Mouse (Mus musculus) inflammation-experienced regulatory T-cells, adult 6 months (primary cell): ENCODE measurements around the gene Abcb8. TPM values are rescaled to one million over a fixed set of nuclear protein-coding genes. Genes with fewer than 3 reads are reported as not detected.

Experiments
- ATAC-seq: one replicate; pipeline ENCODE4 v1.8.0; 2017
- polyA plus RNA-seq, 3 experiments: library from polyadenylated mRNA; unstranded; fragments of 100-300 nt; shearing (Covaris generic); gene quantifications; one replicate each; pipeline ENCODE4 v1.2.1; 2017

Abcb8 gene
- 10 to 100 TPM; 15.5 to 26.5 (median 20.9) TPM for polyA plus RNA-seq

DNA sequence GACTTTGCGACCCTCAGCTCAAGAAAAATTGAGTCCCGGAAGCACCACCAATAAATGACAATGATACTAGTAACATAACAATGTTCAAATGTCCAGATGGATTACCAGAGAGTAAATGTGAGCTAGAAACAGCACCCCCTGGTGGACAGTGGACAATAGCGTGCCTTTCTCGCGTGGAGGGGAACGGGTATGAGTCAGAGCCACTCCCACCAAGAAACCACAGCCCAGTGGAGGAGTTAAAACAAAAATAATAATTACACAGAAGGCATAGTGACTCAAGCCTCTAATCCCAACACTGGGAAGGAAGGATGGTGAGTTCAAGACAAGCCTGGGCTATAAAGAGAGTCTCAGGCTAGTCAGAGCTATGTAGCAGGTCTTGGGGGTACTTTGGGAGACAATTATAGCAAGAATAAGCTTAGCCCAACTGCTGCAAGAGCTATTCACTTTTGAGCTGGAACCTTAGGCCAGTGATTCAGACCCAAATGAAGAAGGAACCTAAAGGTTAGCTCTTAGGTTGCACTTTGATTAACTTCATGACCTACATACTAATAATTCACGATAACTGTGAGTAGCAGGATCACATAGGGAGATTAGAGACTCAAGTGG lies at the start of gene Abcb8:
Abcb8 (plus strand) TSS at position 272 of the 606 bp plus-strand sequence.
- ATAC-seq: peak; percentile 58

DNA sequence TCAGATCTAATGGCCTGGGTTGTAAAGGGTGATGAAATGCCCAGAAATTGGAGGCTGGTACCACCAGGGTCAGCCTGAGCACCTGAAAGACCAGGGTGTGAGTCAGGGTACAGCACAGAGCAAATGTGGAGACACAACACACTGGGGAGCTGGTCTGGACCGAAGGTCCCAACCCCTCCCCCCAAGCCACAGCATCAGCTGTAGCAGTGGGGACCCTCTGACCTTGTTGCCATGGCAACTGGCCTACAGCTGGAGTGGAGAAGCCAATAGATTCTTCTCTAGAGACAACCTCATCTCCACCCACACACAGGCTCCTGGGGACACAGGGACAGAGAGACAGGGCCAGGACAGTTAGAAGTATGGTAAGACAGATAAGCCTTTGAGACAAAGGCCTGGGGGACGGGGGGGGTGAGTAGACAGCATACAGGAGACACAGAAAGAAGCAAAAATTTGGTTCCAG lies 49.5 kb upstream of the Abcb8 start:
- ATAC-seq: peak; percentile 8

DNA sequence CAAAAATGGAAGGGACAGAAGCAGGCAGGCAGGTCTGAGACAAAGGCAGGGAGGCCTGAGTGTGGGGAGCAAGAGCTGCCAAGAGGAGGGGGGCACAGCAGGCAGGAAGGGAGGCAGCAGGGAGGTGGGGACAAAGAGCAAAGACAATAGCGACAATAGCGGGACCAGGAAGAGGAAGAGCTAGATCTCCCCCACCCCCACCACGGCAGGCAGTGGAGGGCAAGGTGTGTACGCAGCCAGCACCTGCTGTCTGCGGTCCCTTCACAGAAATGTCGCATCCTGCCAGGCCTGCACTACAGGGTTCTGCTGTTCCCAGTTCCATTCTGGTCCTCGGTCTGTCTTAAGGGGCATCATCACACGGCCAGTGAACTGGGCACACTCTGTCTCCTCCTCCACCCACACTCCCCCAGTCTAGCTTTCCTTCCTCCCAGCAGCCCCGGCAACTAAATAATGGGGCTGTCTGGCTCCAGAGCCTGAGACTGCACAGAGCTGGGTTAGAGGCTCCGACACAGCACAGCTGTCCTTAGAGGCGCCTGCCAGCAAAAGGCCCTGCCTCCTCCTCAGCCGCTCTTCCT lies 48.9 kb upstream of the Abcb8 start:
- peak; percentile 70 for ATAC-seq

DNA sequence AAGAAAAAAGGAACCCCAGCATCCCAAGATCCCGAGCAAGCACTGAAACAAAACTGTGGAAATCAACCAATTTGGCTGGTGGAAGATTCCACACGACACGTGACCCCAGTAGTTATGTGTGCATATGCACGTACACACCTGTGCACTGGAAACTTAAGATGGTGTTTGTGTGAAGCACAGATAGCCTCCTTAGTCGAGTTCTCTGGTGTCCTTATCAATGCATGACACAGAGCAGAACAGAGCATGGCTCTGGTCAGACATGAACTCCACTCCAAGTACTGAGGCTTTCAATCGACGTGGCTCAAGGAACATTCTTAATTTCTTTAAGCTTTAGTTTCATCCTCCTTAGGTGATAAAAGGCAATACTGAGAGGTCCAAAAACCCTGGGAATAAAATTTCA lies 47.1 kb upstream of the Abcb8 start:
- no peak for ATAC-seq

DNA sequence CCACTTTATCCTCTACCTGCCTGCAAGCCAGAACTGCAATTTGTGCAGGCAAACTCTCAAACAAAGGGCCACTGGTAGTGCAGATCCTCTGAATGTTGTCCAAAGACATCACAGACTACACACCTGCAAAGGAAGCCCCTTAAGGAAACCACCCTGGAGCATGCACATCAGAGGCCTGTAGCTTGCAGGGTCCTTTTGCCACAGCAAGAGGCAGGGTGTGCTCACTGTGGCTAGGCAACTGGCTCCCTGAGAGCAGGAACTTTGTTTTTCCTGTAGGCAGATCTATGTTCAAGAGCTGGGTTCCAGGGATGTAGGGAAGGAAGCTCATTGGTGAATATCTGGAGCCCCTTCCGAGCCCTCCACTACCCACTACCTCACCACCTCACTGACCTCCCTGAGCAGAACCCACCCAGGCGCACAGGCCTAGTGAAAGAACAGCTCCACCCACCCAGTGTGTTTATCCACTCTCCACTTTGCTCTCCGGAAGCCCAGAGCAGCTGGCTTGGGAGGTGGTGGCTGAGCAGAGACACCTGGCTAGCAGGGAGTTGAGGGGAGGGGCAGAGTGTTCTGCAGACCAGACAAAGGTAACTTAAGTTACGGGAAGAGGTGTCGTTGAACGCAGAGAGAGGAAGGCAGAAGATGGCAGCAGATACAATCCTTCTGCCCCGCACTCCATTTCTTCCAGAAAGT lies 46.1 kb upstream of the Abcb8 start:
- ATAC-seq: no peak

DNA sequence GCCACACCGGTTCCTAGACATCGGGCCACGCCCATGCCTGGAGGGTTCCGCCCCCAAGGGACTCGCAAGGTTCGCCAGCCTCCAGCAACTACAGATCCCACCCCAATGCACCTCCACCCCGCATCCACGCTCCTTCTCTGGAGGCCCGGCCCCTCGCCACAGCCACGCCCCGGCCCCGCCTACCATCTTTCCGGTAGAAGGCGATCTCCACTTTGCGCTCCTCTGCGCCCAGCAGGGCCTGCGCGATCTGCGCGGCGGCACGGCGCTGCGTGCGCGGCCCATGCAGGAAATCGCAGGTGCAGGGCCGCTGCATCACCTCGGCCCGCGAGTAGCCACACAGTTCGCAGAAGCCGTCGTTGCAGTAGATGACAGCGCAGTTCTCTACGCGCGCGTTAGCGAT lies 45.3 kb upstream of the Abcb8 start:
- ATAC-seq: peak; percentile 83

DNA sequence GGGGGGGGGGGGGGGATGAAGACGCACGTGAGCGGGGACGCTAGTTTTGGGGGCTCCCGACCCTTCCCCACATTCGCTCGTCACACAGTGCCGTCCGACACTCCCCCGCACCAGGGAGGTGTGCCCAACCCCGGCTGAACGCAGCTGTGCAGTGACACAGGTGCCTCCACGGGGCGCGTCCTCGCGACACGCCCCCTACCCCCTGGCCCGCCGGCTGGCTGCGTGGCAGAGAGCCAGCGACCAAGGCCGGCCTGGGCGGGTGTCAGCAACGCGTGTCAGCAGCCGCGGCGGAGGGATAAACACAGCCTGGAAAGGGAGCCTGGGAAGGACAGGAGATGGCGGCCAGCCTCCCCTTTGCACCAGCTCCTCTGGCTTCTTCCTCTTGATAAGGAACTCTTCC lies 44.9 kb upstream of the Abcb8 start:
- no peak for ATAC-seq

DNA sequence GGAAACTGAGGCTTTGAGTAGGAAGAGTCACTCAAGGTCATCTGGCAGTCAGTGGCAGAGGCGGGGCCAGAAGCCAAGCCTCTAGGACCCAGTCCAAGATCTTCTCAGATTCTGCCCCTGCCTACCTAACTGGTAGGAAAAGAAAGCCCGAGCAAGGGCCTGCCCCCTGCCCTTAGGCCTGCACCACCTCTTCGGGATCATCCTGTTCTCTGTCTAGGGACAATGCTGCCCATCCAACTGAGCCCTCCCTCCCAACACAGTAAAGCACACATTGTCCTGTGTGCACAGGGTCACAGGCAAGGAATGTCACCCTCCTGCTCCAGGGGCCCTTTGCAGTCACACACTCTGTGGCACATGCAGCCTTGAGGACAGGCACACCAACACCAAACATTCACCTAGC lies 43.4 kb upstream of the Abcb8 start:
- ATAC-seq: no peak

DNA sequence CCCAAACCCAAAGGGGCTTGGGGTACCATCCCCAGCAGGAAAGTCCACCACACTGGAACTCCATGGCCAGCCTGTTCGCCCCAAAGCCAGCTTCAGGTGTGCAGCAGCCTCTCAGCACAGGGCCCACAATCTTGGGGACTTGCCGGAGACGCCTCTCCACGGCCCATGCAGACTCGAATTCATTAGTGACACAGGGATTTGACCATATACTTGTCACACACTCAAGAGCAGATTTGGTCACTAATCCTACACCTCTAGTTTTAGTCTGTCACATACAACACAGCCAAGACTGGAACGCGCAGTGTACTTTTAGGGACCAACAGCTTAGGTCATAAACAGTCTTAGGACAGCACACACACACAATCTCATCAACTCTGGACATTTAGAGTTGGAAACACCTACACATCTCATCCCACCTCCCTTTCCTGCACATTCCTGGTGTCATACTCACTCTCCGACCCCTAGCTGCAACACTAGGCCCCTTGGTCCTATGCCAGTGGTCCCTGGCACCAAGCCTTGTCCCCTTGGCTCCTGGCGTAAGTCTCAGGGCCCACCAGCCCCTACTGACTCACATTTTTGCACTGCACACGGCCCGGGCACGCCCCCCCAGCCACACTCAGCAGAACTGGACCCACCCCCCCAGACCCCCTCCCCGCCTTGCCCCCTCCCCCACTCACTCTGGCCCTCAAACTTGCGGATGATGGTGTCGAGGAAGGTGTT lies 42.8 kb upstream of the Abcb8 start:
- no peak for ATAC-seq

DNA sequence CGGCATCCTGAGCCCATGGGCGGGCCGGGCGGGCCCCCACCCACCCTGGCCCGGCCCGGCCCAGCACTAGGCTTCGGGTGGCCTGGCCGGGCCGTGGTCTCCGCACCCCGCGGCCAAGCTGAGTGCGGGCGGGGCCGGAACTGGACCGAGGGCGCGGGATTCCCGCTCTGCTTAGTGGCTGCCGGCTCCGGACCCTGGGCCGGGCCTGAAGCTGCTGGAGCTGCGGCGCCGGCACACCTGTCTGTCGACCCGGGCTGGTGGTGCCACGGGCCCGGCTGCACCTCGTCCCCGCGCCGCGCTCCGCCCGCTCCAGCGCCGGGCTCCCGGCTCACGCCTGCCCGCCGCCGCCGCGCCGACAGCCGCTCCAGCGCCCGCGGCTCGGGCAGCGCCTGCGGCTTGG lies 42.2 kb upstream of the Abcb8 start, which contains the start of gene Kcnh2:
Kcnh2 (minus strand) TSS at position 327 of the 400 bp plus-strand sequence.
- ATAC-seq: no peak

DNA sequence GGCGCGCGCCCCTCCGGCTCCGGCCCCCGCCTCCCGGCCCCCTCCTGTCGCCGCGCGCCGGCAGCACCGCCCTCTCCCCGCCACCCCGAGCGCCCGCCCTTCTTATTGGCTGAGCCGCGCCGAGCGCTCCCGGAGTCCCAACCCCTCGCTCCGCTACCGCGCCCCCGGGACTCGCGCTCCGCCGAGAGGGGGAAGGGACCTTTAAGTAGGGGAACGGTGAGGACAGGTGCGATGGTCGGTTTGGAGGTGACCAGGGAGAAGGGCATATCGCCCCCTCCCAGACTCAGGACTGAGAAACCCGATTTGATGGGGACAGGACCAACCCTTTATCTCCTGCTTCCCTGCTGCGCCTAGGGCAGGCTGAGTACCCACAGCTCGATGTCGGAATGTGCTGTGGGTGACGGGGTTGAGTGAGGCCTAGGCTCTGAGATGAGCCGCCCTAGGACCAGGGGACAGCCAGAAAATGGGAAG lies 41.7 kb upstream of the Abcb8 start:
- ATAC-seq: peak; percentile 49

DNA sequence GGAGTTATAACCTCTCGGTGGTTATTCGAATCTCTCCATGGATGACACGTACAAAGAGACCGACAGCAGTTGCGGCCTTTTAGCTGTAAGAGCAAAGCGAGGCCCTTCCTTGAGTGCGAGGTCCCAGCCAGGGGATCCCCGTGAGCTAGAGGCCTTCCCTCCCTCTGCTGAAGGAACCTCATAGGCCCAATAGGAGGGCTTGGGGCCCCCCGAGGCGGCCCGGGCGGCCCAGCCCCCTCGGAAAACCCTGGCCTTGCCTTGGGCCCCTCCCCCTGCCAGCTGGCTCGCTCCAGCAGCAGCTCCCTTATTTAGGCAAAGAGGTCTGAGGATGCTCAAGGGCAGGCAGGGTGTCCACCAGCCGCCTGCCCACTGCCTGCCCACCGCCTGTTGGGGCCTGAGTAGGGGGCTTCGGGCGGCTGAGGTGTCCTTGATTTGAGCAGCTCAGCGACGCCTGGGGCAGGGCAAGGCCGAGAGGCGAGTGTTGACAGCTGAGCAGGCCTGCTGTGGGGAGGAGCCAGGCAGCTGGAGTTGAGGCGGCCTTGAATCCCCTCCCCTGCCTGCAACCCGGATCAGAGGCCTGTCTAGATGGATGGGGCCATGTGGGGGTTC lies 41.1 kb upstream of the Abcb8 start:
- no peak for ATAC-seq

DNA sequence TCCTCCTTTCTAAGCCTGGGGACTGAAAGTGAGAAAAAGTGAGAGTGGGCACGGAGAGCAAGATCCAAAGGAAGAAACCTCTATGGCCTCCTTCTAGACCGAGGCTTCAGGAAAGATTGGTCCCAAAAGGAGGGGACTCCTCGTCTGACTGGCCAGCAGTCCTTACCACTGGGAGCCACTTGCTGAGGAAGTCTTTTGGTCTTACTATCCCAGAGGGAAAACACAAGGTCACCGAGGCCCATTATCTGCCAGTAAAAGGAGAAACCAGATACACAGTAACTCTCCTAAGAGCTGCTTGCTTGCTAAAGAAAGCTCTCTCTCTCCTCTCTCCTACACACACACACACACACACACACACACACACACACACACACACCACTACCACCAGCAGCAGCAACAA lies 40.1 kb upstream of the Abcb8 start:
- ATAC-seq: no peak

DNA sequence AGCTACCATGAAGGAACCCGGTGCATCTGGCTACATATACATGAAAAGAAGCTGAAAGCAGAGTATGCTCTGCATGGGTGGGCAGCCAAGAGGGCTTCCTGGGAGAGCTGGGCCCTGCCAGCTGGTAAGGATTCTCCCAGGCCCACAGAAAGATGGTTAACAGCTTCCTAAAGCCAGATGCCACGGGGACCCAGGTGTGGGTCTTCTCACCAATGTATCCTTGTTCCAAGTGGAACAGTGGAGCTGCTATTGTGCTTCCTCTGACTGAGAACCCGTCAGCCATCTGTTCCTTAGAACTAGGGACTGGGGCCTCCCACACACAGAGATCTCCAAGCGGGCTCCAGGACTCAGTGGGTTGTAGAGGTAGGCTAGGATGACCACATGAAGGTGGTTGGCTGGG lies 36.7 kb upstream of the Abcb8 start:
- ATAC-seq: no peak

DNA sequence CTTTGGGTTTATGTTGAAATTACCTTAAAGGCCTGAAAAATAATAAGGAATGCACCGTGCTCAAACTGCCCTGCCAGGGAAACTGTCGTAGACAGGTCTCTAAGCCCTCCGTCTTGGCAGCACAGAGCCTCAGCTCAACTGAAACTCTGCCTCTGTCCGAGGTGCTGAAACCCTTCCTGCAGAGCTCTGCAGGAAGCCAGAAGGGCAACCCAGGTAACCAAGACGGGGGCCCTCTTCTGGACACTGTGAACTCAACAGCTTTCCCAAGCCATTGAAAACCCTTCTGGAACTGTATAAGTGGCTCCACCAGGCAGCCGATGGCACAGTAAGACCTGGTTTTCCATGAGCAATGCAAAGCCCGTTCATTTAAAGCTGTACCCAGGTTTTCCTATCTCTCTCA lies 36.0 kb upstream of the Abcb8 start:
- peak; percentile 82 for ATAC-seq

DNA sequence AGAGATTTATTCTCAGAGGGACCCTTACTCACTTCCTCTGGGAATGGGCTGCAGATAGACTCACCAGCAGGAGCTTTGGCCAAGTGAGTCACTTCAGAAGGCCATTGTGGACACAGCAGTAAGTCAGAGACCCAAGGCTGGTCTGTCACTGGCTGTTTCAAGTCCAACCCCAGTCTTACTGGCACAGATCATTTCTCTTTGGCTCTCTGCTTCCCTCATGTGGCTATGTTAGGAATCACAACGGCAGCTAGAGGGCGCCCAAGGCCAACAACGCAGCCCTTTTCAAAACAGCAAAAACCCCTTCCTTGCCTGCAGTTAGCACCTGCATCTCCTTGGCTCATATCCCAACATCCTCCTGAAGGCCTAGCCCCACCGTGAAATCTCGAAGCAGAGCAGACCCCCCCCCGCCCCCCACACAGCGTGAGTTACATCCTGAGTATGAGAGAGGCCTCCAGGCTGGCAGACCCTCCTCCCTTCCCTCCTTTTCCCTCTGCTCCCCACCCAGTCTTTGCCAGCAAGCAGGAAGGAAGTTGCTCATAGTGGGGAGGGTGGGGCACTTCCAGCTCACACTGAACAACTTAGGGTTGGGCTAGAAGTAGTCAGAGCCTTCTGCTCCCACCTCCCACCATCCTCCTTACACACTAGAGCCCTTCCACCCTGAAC lies 32.5 kb upstream of the Abcb8 start:
- peak; percentile 81 for ATAC-seq

DNA sequence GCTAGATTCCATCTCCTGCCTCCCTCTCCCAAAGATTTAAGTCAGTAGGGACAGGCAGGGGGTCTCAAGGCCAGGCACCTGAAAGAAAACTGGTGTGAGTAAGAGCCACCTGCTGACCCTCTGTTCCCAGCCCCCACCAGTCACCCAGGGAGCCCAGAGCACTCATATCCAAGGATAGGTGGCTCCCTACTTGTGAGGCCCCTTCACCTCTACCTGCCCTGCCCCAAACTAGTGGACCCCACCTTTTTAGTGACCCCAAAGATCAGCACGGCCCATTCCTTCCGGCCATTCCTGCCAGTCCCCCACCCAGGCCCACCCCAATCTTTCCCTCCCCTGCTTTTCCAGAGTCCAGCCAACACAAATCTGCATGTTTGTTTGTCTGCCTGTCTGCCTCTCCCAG lies 30.0 kb upstream of the Abcb8 start:
- no peak for ATAC-seq

DNA sequence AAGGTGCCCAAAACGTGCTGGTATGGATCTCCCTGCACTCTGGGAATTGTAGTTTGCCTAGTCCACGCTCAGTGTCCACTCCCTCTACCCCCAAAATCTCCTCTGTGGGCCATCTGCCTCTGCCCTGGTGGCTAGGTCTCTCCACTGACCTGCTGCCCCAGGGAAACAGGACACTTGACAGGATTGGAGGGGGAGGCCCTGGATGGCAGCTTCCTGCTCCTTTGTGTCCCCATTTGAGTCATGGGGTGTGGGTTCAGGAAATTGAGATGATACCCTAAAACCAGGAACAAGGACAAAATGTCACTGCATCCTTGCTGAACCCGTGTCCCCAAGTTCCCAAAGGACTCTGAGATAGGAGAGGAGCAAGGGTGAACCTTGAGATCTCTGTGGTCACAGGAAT lies 29.4 kb upstream of the Abcb8 start:
- no peak for ATAC-seq

DNA sequence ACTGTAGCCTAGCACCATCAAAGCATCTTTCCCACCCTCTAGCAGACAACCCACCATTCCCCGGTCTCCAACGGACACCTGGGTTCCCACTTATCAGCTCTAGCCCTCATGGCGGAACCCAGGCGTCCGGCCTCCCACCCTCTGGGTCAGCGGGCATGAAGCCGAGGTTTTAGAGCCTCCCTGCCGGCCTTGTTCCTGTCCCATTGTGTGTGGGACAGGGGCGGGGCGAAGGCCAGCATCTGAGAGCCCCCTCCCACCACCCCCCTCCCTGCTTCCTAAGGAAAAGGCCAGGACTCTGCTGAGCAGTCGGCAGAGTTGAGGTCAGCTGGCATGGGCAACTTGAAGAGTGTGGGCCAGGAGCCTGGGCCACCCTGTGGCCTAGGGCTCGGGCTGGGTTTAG lies 29.0 kb upstream of the Abcb8 start, which contains the start of gene Nos3:
Nos3 (plus strand) TSS at position 303 of the 400 bp plus-strand sequence.
- ATAC-seq: no peak

DNA sequence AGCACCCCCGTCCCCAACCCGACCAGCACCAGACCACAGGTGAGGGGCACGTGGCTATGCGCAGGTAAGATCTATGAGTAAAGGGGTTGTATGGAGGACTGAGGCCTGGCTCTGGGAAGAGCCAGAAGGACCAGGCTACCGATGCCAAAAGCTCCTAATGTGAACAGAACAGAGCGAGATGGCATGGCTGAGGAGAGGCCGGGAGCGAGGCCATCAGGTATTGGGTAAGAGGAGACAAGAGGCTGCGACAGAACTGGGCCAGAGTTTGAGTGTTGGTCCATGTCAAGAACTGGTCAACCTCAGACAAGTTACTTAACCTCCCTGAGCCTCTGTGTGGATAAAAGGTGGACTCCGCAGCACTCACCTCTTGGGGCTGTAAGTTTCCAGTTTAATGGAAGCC lies 28.5 kb upstream of the Abcb8 start:
- ATAC-seq: no peak

DNA sequence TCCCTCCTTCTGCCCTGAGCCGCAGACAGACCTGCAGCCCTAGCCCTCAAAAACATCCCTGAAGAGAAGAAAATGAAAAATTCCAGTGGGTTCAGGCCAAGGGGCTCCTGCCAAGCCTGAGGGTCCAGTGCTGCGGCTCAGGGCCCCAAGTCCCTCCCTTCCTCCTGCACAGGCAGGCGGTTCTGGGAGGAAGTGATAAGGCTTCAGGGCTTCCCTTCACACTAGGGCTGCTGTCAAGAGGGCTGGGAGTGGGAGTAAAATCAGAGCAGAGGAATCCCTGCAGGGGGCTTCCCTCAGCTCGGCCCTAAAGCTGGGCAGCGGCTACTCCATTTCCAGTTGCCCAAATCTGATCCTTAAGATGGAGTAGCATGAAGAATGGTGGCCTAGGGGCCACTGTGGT lies 27.9 kb upstream of the Abcb8 start:
- ATAC-seq: no peak

DNA sequence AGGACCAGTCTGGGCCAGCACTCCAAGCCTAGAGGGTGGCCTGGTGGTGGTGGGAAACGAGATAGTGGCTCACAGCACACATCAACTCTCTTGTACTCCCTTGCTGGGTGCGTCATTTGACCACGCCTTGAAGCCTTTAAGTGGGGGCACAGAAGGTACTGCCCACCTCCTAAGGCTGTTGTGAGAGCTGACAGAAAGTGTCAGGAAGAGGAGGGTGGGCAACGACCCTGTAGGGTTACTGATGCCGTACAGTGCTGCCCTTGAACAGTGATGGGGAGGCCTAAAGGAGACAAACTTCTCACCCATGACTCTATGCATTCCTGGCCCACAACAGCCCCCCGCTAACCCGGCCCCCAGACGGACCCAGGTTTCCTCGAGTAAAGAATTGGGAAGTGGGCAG lies 27.0 kb upstream of the Abcb8 start:
- ATAC-seq: no peak
